Mouse (Mus musculus) E14TG2a.4 (cell line): ENCODE results near the gene Pthlh.

Experiments used
- CTCF ChIP-seq: conservative IDR thresholded peaks from 2 replicates; pipeline ENCODE4 v1.5.1; 2014; ENCODE audit warnings: low read length
- POU5F1 ChIP-seq: IDR thresholded peaks from 2 replicates; pipeline ENCODE4 v1.6.1; 2014; ENCODE audit warnings: low read length, borderline replicate concordance

- TF ChIP-seq POU5F1 (no peak), CTCF (no peak)
Measured at GRCm38 (mm10) chr6:147216156-147216555, 47.8 kb downstream of the Pthlh start.
